9 mouse cellular contexts compared by ENCODE assay signal in genomic region chr17:33953961-33954565, GRCm38 (mm10). TPM values are rescaled to one million over a fixed set of nuclear protein-coding genes. Genes with fewer than 3 reads are reported as not detected.
A peak's percentile ranks its signal among the peaks of the same experiment; 100 is the strongest.
DNase-seq lines count a peak whose midpoint lies in the region; ATAC-seq and TF ChIP-seq lines count a peak whose summit lies in the region.
"Had no signal": no experiment of that assay in that cellular context is flagged by ENCODE, and none has a peak within 500 bp of the region (broad histone marks: within the 10 kb centered on the region; RNA-seq: fewer than 3 reads in every experiment).

No protein-coding gene starts in this region.

- H3K36me3 ChIP-seq in heart, embryonic 10.5 days: peaks cover 54% of the 10 kb centered on the region
- peaks cover 38% of the 10 kb centered on the region for H3K36me3 ChIP-seq in ES-Bruce4 (ENCODE audit: control insufficient read depth, insufficient read depth, low read length, poor library complexity, severe bottlenecking)
- peaks cover 32% of the 10 kb centered on the region for H3K36me3 ChIP-seq in forebrain, postnatal 0 days (ENCODE audit: insufficient read depth)
- peaks cover 57% of the 10 kb centered on the region for H3K36me3 ChIP-seq in liver, embryonic 15.5 days (replicated peaks)

- peaks cover 51% of the 10 kb centered on the region for H3K4me1 ChIP-seq in heart, embryonic 10.5 days
- no peaks in the 10 kb centered on the region for H3K4me1 ChIP-seq in ES-Bruce4 (ENCODE audit: control insufficient read depth, insufficient read depth, low read length)
- peaks cover 17% of the 10 kb centered on the region for H3K4me1 ChIP-seq in forebrain, postnatal 0 days (ENCODE audit: insufficient read depth)
- H3K4me1 ChIP-seq in liver, embryonic 15.5 days (replicated peaks): peaks cover 68% of the 10 kb centered on the region

- no peak for TF ChIP-seq EP300 in ES-Bruce4 (IDR thresholded peaks at IDR 0.05; ENCODE audit: insufficient read depth, low read depth, low read length)

- intact Hi-C loops in heart, postnatal 25 days (cut with DNase I): no loop called here

- no peak for TF ChIP-seq CTCF in ES-Bruce4 (IDR thresholded peaks at IDR 0.05; ENCODE audit: low read depth, low read length)
- TF ChIP-seq CTCF in forebrain, postnatal 0 days (IDR thresholded peaks at IDR 0.05; ENCODE audit: low read depth): no peak

- H3K9ac ChIP-seq in ES-Bruce4 (ENCODE audit: low read depth, poor library complexity, severe bottlenecking): peak overlapping the region; percentile 88
- peak overlapping the region; percentile 82 for H3K9ac ChIP-seq in forebrain, postnatal 0 days
- H3K9ac ChIP-seq in liver, embryonic 15.5 days: peak overlapping the region; percentile 89

- H3K4me3 ChIP-seq in heart, embryonic 10.5 days: peak overlapping the region; percentile 100
- peak overlapping the region; percentile 87 for H3K4me3 ChIP-seq in ES-Bruce4 (ENCODE audit: low read depth, low read length)
- peak overlapping the region; percentile 55; the same call in 1 of the 2 replicates for H3K4me3 ChIP-seq in forebrain, postnatal 0 days (ENCODE audit: low read depth, low read length)
- peak overlapping the region; percentile 81 for H3K4me3 ChIP-seq in liver, embryonic 15.5 days (replicated peaks)

- no peak for DNase-seq in heart, embryonic 10.5 days (ENCODE audit: low spot score)
- no peak for DNase-seq in heart, postnatal 25 days (ENCODE audit: low spot score)
- DNase-seq in forebrain, postnatal 0 days: no peak
- no peak for DNase-seq in right cerebral cortex, postnatal 10 days (ENCODE audit: low spot score in 2 of 2)
- no peak for DNase-seq in layer of hippocampus, postnatal 25 days (ENCODE audit: extremely low spot score in 1 of 2, low spot score in 1 of 2)
- DNase-seq in right cerebral cortex, postnatal 25 days: no peak
- DNase-seq: gastrocnemius, postnatal 36 days had no signal

- no peaks in the 10 kb centered on the region for H3K9me3 ChIP-seq in heart, embryonic 10.5 days
- no peaks in the 10 kb centered on the region for H3K9me3 ChIP-seq in ES-Bruce4 (replicated peaks; ENCODE audit: control insufficient read depth, insufficient read depth, low read length, poor library complexity, severe bottlenecking)
- no peaks in the 10 kb centered on the region for H3K9me3 ChIP-seq in forebrain, postnatal 0 days (ENCODE audit: low read length)
- H3K9me3 ChIP-seq in liver, embryonic 15.5 days (replicated peaks): no peaks in the 10 kb centered on the region

- peak overlapping the region; percentile 98; the same call in 1 of the 2 replicates for H3K27ac ChIP-seq in heart, embryonic 10.5 days
- peak overlapping the region; percentile 56 for H3K27ac ChIP-seq in ES-Bruce4 (ENCODE audit: insufficient read depth, low read length)
- no peak overlapping the region for H3K27ac ChIP-seq in forebrain, postnatal 0 days (ENCODE audit: low read depth, low read length)
- peak overlapping the region; percentile 87 for H3K27ac ChIP-seq in liver, embryonic 15.5 days (replicated peaks)

- no peak for ATAC-seq in forebrain, postnatal 0 days
- ATAC-seq in liver, embryonic 15.5 days (ENCODE audit: insufficient read depth): no peak

- H3K4me2 ChIP-seq in forebrain, postnatal 0 days (ENCODE audit: low read depth): peak overlapping the region; percentile 58
- peak overlapping the region; percentile 96 for H3K4me2 ChIP-seq in liver, embryonic 15.5 days

- no peaks in the 10 kb centered on the region for H3K27me3 ChIP-seq in heart, embryonic 10.5 days (ENCODE audit: insufficient read depth, poor library complexity, severe bottlenecking)
- no peaks in the 10 kb centered on the region for H3K27me3 ChIP-seq in ES-Bruce4 (ENCODE audit: control insufficient read depth, insufficient read depth, low read length, poor library complexity, severe bottlenecking)
- H3K27me3 ChIP-seq in forebrain, postnatal 0 days (ENCODE audit: insufficient read depth, low read length): no peaks in the 10 kb centered on the region
- no peaks in the 10 kb centered on the region for H3K27me3 ChIP-seq in liver, embryonic 15.5 days

- no peak for TF ChIP-seq POLR2A in ES-Bruce4 (IDR thresholded peaks at IDR 0.05; ENCODE audit: insufficient read depth, low read length)

- 45% methylated on average over 5 of the region's 5 CpGs for WGBS in heart, embryonic 10.5 days
- 24% methylated on average over 5 of the region's 5 CpGs for WGBS in forebrain, postnatal 0 days
- WGBS in liver, embryonic 15.5 days (ENCODE audit: insufficient replicate concordance): 18% methylated on average over 5 of the region's 5 CpGs

RNA-seq across cellular contexts. Expression of gene Vps52, which starts 1.5 kb away (rescaled TPM):
- 47.1 and 47.5 TPM in 2 replicates for polyA plus RNA-seq in heart, embryonic 10.5 days (2016; fragmentation: Nextera tagmentation; extraction: Ambion mirVana)
- 10 to 100 TPM; 39.2 to 39.4 TPM for total RNA-seq in heart, postnatal 25 days (2021)
- 18.3 and 19.0 TPM in 2 replicates for polyA plus RNA-seq in ES-Bruce4 (2011; ENCODE audit: insufficient read depth, insufficient read length, low read depth, missing spikeins)
- total RNA-seq in forebrain, postnatal 0 days (2014; rRNA removed): 46.2 and 46.8 TPM in 2 replicates
- 59.6 and 66.1 TPM in 2 replicates for polyA plus RNA-seq in forebrain, postnatal 0 days (2015; fragmentation: Nextera tagmentation; extraction: Ambion mirVana)
- 23.3 and 24.6 TPM in 2 replicates for polyA plus RNA-seq in liver, embryonic 15.5 days (2015; fragmentation: Nextera tagmentation; extraction: Ambion mirVana)
- total RNA-seq in layer of hippocampus, postnatal 25 days (2021): 10 to 100 TPM; 85.0 to 95.9 TPM

RNA-seq across cellular contexts. Expression of gene Rps18, which starts 1.7 kb away (rescaled TPM):
- polyA plus RNA-seq in heart, embryonic 10.5 days (2016; fragmentation: Nextera tagmentation; extraction: Ambion mirVana): 1,115 and 1,297 TPM in 2 replicates
- total RNA-seq in heart, postnatal 25 days (2021): 100 to 1,000 TPM; 408 to 435 TPM
- polyA plus RNA-seq in ES-Bruce4 (2011; ENCODE audit: insufficient read depth, insufficient read length, low read depth, missing spikeins): 2,174 TPM in 2 replicates
- 1,357 and 2,159 TPM in 2 replicates for total RNA-seq in forebrain, postnatal 0 days (2014; rRNA removed)
- polyA plus RNA-seq in forebrain, postnatal 0 days (2015; fragmentation: Nextera tagmentation; extraction: Ambion mirVana): 876 and 1,153 TPM in 2 replicates
- polyA plus RNA-seq in liver, embryonic 15.5 days (2015; fragmentation: Nextera tagmentation; extraction: Ambion mirVana): 939 and 1,010 TPM in 2 replicates
- 100 to 1,000 TPM; 311 to 351 TPM for total RNA-seq in layer of hippocampus, postnatal 25 days (2021)

RNA-seq across cellular contexts. Expression of gene B3galt4, which starts 2.8 kb away (rescaled TPM):
- polyA plus RNA-seq in heart, embryonic 10.5 days (2016; fragmentation: Nextera tagmentation; extraction: Ambion mirVana): 5.9 and 7.1 TPM in 2 replicates
- 1 to 10 TPM; 1.7 to 1.9 TPM for total RNA-seq in heart, postnatal 25 days (2021)
- 3.6 and 4.2 TPM in 2 replicates for polyA plus RNA-seq in ES-Bruce4 (2011; ENCODE audit: insufficient read depth, insufficient read length, low read depth, missing spikeins)
- total RNA-seq in forebrain, postnatal 0 days (2014; rRNA removed): 11.5 and 11.7 TPM in 2 replicates
- polyA plus RNA-seq in forebrain, postnatal 0 days (2015; fragmentation: Nextera tagmentation; extraction: Ambion mirVana): 8.3 and 9.8 TPM in 2 replicates
- polyA plus RNA-seq in liver, embryonic 15.5 days (2015; fragmentation: Nextera tagmentation; extraction: Ambion mirVana): 2.4 and 2.5 TPM in 2 replicates
- 1 to 10 TPM; 6.0 to 6.6 TPM for total RNA-seq in layer of hippocampus, postnatal 25 days (2021)

RNA-seq across cellular contexts. Expression of gene Wdr46, which starts 13.6 kb away (rescaled TPM):
- 35.8 and 48.1 TPM in 2 replicates for polyA plus RNA-seq in heart, embryonic 10.5 days (2016; fragmentation: Nextera tagmentation; extraction: Ambion mirVana)
- 10 to 100 TPM in 1 of 2 experiments, 1 to 10 TPM in 1; 9.3 to 10.2 TPM for total RNA-seq in heart, postnatal 25 days (2021)
- 25.3 and 30.2 TPM in 2 replicates for polyA plus RNA-seq in ES-Bruce4 (2011; ENCODE audit: insufficient read depth, insufficient read length, low read depth, missing spikeins)
- total RNA-seq in forebrain, postnatal 0 days (2014; rRNA removed): 18.9 and 21.9 TPM in 2 replicates
- 15.9 and 23.2 TPM in 2 replicates for polyA plus RNA-seq in forebrain, postnatal 0 days (2015; fragmentation: Nextera tagmentation; extraction: Ambion mirVana)
- polyA plus RNA-seq in liver, embryonic 15.5 days (2015; fragmentation: Nextera tagmentation; extraction: Ambion mirVana): 18.4 and 19.3 TPM in 2 replicates
- total RNA-seq in layer of hippocampus, postnatal 25 days (2021): 10 to 100 TPM; 13.2 to 14.2 TPM

RNA-seq across cellular contexts. Expression of gene Pfdn6, which starts 13.9 kb away (rescaled TPM):
- polyA plus RNA-seq in heart, embryonic 10.5 days (2016; fragmentation: Nextera tagmentation; extraction: Ambion mirVana): 161 and 198 TPM in 2 replicates
- total RNA-seq in heart, postnatal 25 days (2021): 10 to 100 TPM; 70.7 to 77.3 TPM
- polyA plus RNA-seq in ES-Bruce4 (2011; ENCODE audit: insufficient read depth, insufficient read length, low read depth, missing spikeins): 146 and 152 TPM in 2 replicates
- total RNA-seq in forebrain, postnatal 0 days (2014; rRNA removed): 57.0 and 78.4 TPM in 2 replicates
- polyA plus RNA-seq in forebrain, postnatal 0 days (2015; fragmentation: Nextera tagmentation; extraction: Ambion mirVana): 173 and 185 TPM in 2 replicates
- 89.6 and 96.8 TPM in 2 replicates for polyA plus RNA-seq in liver, embryonic 15.5 days (2015; fragmentation: Nextera tagmentation; extraction: Ambion mirVana)
- 10 to 100 TPM; 95.7 to 97.8 TPM for total RNA-seq in layer of hippocampus, postnatal 25 days (2021)
